Mouse (Mus musculus): ENCODE data around the gene Arhgap35. TPM values are rescaled to one million over a fixed set of nuclear protein-coding genes. Genes with fewer than 3 reads are reported as not detected.
A peak's percentile ranks its signal among the peaks of the same experiment; 100 is the strongest.

Gene Arhgap35
- polyA plus RNA-seq, 1 experiment, result 26.8 TPM

DNA sequence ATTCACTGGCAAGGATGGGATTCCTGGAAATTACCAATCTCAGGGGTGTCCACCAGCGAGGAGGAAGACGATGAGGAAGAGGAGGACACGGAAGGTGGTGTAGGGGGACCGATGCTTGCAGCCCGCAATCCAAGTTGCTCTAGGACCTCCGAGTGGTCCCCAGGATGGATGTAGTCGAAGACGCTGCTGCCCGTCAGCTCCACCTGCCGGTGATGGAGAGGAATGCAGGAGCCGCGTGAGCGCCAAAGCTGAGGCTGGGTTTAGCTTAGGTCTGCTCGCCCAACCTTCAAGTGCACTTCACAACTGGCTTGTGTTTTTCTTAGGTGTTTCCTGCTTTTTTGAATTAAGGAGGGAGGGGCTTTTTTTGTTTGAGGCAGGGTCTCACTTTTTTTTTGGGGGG is 151.6 kb downstream of the Arhgap35 start:
- Histone ChIP-seq H3K79me2 (ENCODE audit: control insufficient read depth, insufficient read depth) (no peaks in the 10 kb centered on the region), H3K27me3 (ENCODE audit: control insufficient read depth, insufficient read depth, insufficient read length) (peaks cover 16% of the 10 kb centered on the region), H3K4me3 (ENCODE audit: insufficient read depth, poor library complexity, severe bottlenecking) (no peak overlapping the region), H3K36me3 (ENCODE audit: control insufficient read depth, insufficient read depth) (no peaks in the 10 kb centered on the region), H3K79me3 (ENCODE audit: low read depth) (no peaks in the 10 kb centered on the region), H3ac (ENCODE audit: control insufficient read depth, insufficient read length, low read depth) (no peak overlapping the region)
- TF ChIP-seq CTCF (IDR thresholded peaks at IDR 0.05; ENCODE audit: control insufficient read depth, insufficient read depth, insufficient read length) (peak; percentile 74), MYOD1 (IDR thresholded peaks at IDR 0.05; ENCODE audit: control insufficient read depth, insufficient read length, low read depth) (no peak)

DNA sequence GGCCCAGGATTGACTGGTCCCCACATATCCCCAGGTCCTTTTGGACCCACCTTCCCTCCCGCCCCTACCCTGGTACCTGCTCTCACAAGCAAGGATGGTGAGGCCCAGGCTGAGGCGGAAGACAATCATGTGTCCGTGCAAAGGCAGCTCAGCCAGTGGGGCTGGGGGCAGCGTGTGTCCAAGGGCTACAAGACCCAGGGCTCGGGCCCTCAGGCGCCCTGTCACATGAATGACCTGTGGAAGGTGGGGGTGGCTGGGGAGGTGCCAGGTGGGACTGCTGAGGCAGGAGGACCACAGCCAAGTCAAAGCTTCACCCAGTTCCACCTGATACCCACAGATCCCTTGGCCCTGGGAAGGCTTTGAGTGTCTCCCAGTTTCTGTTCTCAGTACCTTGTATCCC is 153.1 kb downstream of the Arhgap35 start:
- Histone ChIP-seq H3K79me3 (ENCODE audit: low read depth) (no peaks in the 10 kb centered on the region), H3K4me3 (ENCODE audit: insufficient read depth, poor library complexity, severe bottlenecking) (no peak overlapping the region), H3K79me2 (ENCODE audit: control insufficient read depth, insufficient read depth) (no peaks in the 10 kb centered on the region), H3ac (ENCODE audit: control insufficient read depth, insufficient read length, low read depth) (no peak overlapping the region), H3K27me3 (ENCODE audit: control insufficient read depth, insufficient read depth, insufficient read length) (peaks cover 13% of the 10 kb centered on the region), H3K36me3 (ENCODE audit: control insufficient read depth, insufficient read depth) (no peaks in the 10 kb centered on the region)
- TF ChIP-seq MAX (IDR thresholded peaks at IDR 0.05) (no peak), MYOG (IDR thresholded peaks at IDR 0.05; ENCODE audit: control insufficient read depth, extremely low read depth, insufficient read length) (no peak), USF1 (IDR thresholded peaks at IDR 0.05; ENCODE audit: low read depth) (no peak), MYOD1 (IDR thresholded peaks at IDR 0.05; ENCODE audit: control insufficient read depth, insufficient read length, low read depth) (no peak), FOSL1 (IDR thresholded peaks at IDR 0.05; ENCODE audit: insufficient read depth, low read length, poor library complexity, severe bottlenecking) (no peak), CTCF (IDR thresholded peaks at IDR 0.05; ENCODE audit: control insufficient read depth, insufficient read depth, insufficient read length) (no peak), CEBPB (IDR thresholded peaks at IDR 0.05; ENCODE audit: low read depth) (no peak)

DNA sequence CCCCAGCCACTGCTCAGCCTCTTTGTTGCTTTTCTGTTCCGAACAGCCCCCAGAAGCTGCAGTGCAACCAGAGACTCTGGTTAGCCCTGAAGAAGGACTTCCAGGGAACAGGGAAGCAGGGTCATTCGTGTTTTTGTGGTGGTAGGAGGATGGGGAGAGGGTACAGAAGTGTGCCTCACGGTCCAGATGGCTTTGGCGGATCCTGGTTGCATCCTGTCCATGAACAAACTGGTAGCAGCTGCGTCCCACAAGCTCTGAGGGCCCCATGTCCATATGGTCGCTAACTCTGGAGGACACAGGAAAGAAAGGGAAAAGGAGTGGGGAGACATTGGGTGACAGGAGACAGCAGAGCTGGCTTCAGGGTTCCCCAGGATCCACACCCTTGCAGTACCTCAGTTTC is 153.6 kb downstream of the Arhgap35 start:
- no peaks in the 10 kb centered on the region for H3K79me2 ChIP-seq (ENCODE audit: control insufficient read depth, insufficient read depth)
- TF ChIP-seq USF1 (IDR thresholded peaks at IDR 0.05; ENCODE audit: low read depth), result no peak
- TF ChIP-seq CEBPB (IDR thresholded peaks at IDR 0.05; ENCODE audit: low read depth), result no peak
- no peak for TF ChIP-seq CTCF (IDR thresholded peaks at IDR 0.05; ENCODE audit: control insufficient read depth, insufficient read depth, insufficient read length)
- TF ChIP-seq FOSL1 (IDR thresholded peaks at IDR 0.05; ENCODE audit: insufficient read depth, low read length, poor library complexity, severe bottlenecking), result no peak
- no peak for TF ChIP-seq MAX (IDR thresholded peaks at IDR 0.05)
- H3K27me3 ChIP-seq (ENCODE audit: control insufficient read depth, insufficient read depth, insufficient read length), result peaks cover 13% of the 10 kb centered on the region
- H3K4me3 ChIP-seq (ENCODE audit: insufficient read depth, poor library complexity, severe bottlenecking), result no peak overlapping the region
- no peaks in the 10 kb centered on the region for H3K36me3 ChIP-seq (ENCODE audit: control insufficient read depth, insufficient read depth)
- H3ac ChIP-seq (ENCODE audit: control insufficient read depth, insufficient read length, low read depth), result no peak overlapping the region
- no peaks in the 10 kb centered on the region for H3K79me3 ChIP-seq (ENCODE audit: low read depth)

DNA sequence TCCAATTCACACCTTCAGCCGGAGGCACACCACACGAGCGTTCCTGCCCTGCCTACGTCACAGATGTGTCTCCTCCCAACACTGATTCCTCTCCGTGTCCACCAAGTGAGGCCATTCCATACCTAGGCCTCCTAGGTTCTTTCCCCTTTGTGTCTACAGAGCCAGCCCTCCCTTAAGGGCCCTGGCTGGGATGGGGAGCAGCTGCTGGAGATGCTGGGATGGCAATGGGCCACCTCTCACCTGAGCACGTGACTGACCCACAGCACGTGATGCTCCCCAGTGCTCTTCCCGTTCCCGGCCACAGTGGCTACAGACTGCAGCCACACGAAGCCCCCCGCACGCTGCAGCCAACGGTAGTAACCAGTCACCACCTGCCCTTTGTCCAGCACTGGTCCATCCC is 154.2 kb downstream of the Arhgap35 start:
- no peak for TF ChIP-seq MAX (IDR thresholded peaks at IDR 0.05)
- TF ChIP-seq CEBPB (IDR thresholded peaks at IDR 0.05; ENCODE audit: low read depth), result no peak
- TF ChIP-seq CTCF (IDR thresholded peaks at IDR 0.05; ENCODE audit: control insufficient read depth, insufficient read depth, insufficient read length), result no peak
- TF ChIP-seq FOSL1 (IDR thresholded peaks at IDR 0.05; ENCODE audit: insufficient read depth, low read length, poor library complexity, severe bottlenecking), result no peak
- no peak for TF ChIP-seq USF1 (IDR thresholded peaks at IDR 0.05; ENCODE audit: low read depth)
- no peak for TF ChIP-seq MYOG (IDR thresholded peaks at IDR 0.05; ENCODE audit: control insufficient read depth, extremely low read depth, insufficient read length)
- TF ChIP-seq MYOD1 (IDR thresholded peaks at IDR 0.05; ENCODE audit: control insufficient read depth, insufficient read length, low read depth), result no peak

DNA sequence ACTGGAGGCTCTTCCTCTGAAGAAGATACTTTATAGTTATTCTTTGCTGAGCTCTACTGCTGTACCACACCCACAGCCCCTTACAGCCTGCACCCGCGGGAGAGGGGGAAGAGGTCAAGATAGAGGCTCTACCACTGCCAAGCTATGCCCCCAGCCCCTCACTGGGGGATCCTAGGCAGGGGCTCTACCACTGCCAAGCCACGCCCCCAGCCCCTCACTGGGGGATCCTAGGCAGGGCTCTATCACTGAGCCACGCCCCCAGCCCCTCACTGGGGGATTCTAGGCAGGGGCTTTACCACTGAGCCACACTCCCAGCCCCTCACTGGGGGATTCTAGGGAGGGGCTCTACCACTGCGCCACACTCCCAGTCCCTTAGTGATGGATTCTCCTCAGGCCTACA is 158.5 kb downstream of the Arhgap35 start:
- H3K79me3 ChIP-seq (ENCODE audit: low read depth), result no peaks in the 10 kb centered on the region
- no peaks in the 10 kb centered on the region for H3K79me2 ChIP-seq (ENCODE audit: control insufficient read depth, insufficient read depth)
- H3ac ChIP-seq (ENCODE audit: control insufficient read depth, insufficient read length, low read depth), result no peak overlapping the region
- no peaks in the 10 kb centered on the region for H3K36me3 ChIP-seq (ENCODE audit: control insufficient read depth, insufficient read depth)
- TF ChIP-seq MYOD1 (IDR thresholded peaks at IDR 0.05; ENCODE audit: control insufficient read depth, insufficient read length, low read depth), result no peak
- no peak for TF ChIP-seq MYOG (IDR thresholded peaks at IDR 0.05; ENCODE audit: control insufficient read depth, extremely low read depth, insufficient read length)
- TF ChIP-seq USF1 (IDR thresholded peaks at IDR 0.05; ENCODE audit: low read depth), result no peak
- TF ChIP-seq CEBPB (IDR thresholded peaks at IDR 0.05; ENCODE audit: low read depth), result no peak
- no peak for TF ChIP-seq FOSL1 (IDR thresholded peaks at IDR 0.05; ENCODE audit: insufficient read depth, low read length, poor library complexity, severe bottlenecking)
- no peak for TF ChIP-seq CTCF (IDR thresholded peaks at IDR 0.05; ENCODE audit: control insufficient read depth, insufficient read depth, insufficient read length)
- TF ChIP-seq MAX (IDR thresholded peaks at IDR 0.05), result no peak
- H3K27me3 ChIP-seq (ENCODE audit: control insufficient read depth, insufficient read depth, insufficient read length), result peaks cover 12% of the 10 kb centered on the region
- no peak overlapping the region for H3K4me3 ChIP-seq (ENCODE audit: insufficient read depth, poor library complexity, severe bottlenecking)

More for the DNA sequence above, 154.2 kb downstream of the Arhgap35 start:
- H3K27me3 ChIP-seq (ENCODE audit: control insufficient read depth, insufficient read depth, insufficient read length), result peaks cover 13% of the 10 kb centered on the region
- no peak overlapping the region for H3K4me3 ChIP-seq (ENCODE audit: insufficient read depth, poor library complexity, severe bottlenecking)
- no peak overlapping the region for H3ac ChIP-seq (ENCODE audit: control insufficient read depth, insufficient read length, low read depth)
- H3K79me3 ChIP-seq (ENCODE audit: low read depth), result no peaks in the 10 kb centered on the region
- no peaks in the 10 kb centered on the region for H3K79me2 ChIP-seq (ENCODE audit: control insufficient read depth, insufficient read depth)
- no peaks in the 10 kb centered on the region for H3K36me3 ChIP-seq (ENCODE audit: control insufficient read depth, insufficient read depth)

DNA sequence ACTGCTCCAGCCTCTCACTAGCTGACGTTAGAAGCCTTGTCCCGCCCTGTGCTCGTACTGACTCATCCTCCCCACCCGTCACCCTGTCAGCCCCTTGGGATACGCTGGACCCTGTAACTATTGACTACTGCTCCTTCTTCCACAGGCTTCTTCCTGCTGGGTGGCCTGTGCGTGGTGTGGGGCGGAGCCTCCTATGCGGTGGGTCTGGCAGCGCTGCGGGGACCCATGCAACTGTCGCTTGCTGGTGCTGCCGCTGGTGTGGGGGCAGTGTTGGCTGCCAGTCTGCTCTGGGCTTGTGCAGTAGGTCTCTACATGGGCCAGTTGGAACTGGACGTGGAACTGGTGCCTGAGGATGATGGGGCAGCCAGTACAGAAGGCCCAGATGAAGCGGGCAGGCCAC is 159.8 kb downstream of the Arhgap35 start:
- no peaks in the 10 kb centered on the region for H3K79me3 ChIP-seq (ENCODE audit: low read depth)
- H3K27me3 ChIP-seq (ENCODE audit: control insufficient read depth, insufficient read depth, insufficient read length), result no peaks in the 10 kb centered on the region
- H3K36me3 ChIP-seq (ENCODE audit: control insufficient read depth, insufficient read depth), result no peaks in the 10 kb centered on the region
- no peak overlapping the region for H3ac ChIP-seq (ENCODE audit: control insufficient read depth, insufficient read length, low read depth)
- H3K79me2 ChIP-seq (ENCODE audit: control insufficient read depth, insufficient read depth), result no peaks in the 10 kb centered on the region
- no peak overlapping the region for H3K4me3 ChIP-seq (ENCODE audit: insufficient read depth, poor library complexity, severe bottlenecking)
- no peak for TF ChIP-seq FOSL1 (IDR thresholded peaks at IDR 0.05; ENCODE audit: insufficient read depth, low read length, poor library complexity, severe bottlenecking)
- TF ChIP-seq CTCF (IDR thresholded peaks at IDR 0.05; ENCODE audit: control insufficient read depth, insufficient read depth, insufficient read length), result no peak
